Mouse (Mus musculus) neural tube, embryonic 11.5 days (tissue): ENCODE measurements around the gene Ttc23. TPM values are rescaled to one million over a fixed set of nuclear protein-coding genes. Genes with fewer than 3 reads are reported as not detected.

ENCODE experiments used
- ATAC-seq: fragments of 200-750 bp; cut with Nextera tagmentation; 2 replicates; pipeline ENCODE4 v1.8.0; 2017; ENCODE audit warnings: moderate number of reproducible peaks, mild to moderate bottlenecking, moderate TSS enrichment, moderate library complexity; ENCODE audit not compliant: insufficient read depth, low FRiP score, low TSS enrichment
- DNase-seq: peaks from one replicate; pipeline ENCODE4 v3.0.0-alpha.2; 2015; ENCODE audit warnings: low spot score
- H3K27ac ChIP-seq: fragments of 300-500 bp; sonication (generic); 2 replicates; pipeline ENCODE4 v1.5.1; 2014; ENCODE audit warnings: low read depth, mild to moderate bottlenecking, low read length
- H3K27me3 ChIP-seq: fragments of 300-500 bp; sonication (generic); 2 replicates; pipeline ENCODE4 v1.6.1; 2014; ENCODE audit warnings: mild to moderate bottlenecking, low read length, mixed read lengths; ENCODE audit not compliant: control insufficient read depth, insufficient read depth
- H3K36me3 ChIP-seq: fragments of 300-500 bp; sonication (generic); 2 replicates; pipeline ENCODE4 v1.6.1; 2014; ENCODE audit warnings: mild to moderate bottlenecking, low read length, moderate library complexity, mixed read lengths; ENCODE audit not compliant: control insufficient read depth, insufficient read depth
- H3K4me1 ChIP-seq: fragments of 300-500 bp; sonication (generic); 2 replicates; pipeline ENCODE4 v1.6.1; 2014; ENCODE audit warnings: low read length, mixed read lengths; ENCODE audit not compliant: control insufficient read depth, insufficient read depth
- H3K4me2 ChIP-seq: fragments of 300-500 bp; sonication (generic); 2 replicates; pipeline ENCODE4 v1.6.1; 2014; ENCODE audit warnings: low read depth, mild to moderate bottlenecking, moderate library complexity
- H3K4me3 ChIP-seq: fragments of 300-500 bp; sonication (generic); 2 replicates; pipeline ENCODE4 v1.5.1; 2014; ENCODE audit warnings: low read depth, low read length
- H3K9ac ChIP-seq: fragments of 300-500 bp; sonication (generic); 2 replicates; pipeline ENCODE4 v1.6.1; 2014; ENCODE audit warnings: mild to moderate bottlenecking, low read length
- H3K9me3 ChIP-seq: fragments of 300-500 bp; sonication (generic); 2 replicates; pipeline ENCODE4 v1.6.1; 2016; ENCODE audit warnings: low read length; ENCODE audit not compliant: control insufficient read depth
- WGBS: fragments of 180-500 bp; shearing (Covaris S2); extraction: QIAGEN DNeasy Blood & Tissue Kit; methylation state at CpG from one replicate; pipeline ENCODE4 v1.1.7; 2014; 5-methylcytosine and 5-hydroxymethylcytosine counted together
- polyA plus RNA-seq: library from polyadenylated mRNA; unstranded; fragments of >200 nt; fragmentation: Nextera tagmentation; extraction: Ambion mirVana; gene quantifications from 2 replicates; pipeline ENCODE4 v1.2.1, GENCODE M21; 2014

Gene Ttc23
- polyA plus RNA-seq, 1 experiment from 2014 or later: 35.4 TPM

GRCm38 (mm10) chr7:67715176-67715575 is 68.0 kb downstream of the Ttc23 start:
- Histone ChIP-seq H3K27ac (no peak overlapping the region), H3K9ac (no peak overlapping the region), H3K9me3 (no peaks in the 10 kb centered on the region), H3K4me1 (peaks cover 9% of the 10 kb centered on the region; the same call in 1 of the 2 replicates), H3K4me3 (no peak overlapping the region), H3K27me3 (no peaks in the 10 kb centered on the region), H3K36me3 (peaks cover 4% of the 10 kb centered on the region; the same call in 1 of the 2 replicates), H3K4me2 (no peak overlapping the region)
- no peak for ATAC-seq
- 74% methylated on average over 7 of the region's 7 CpGs for WGBS
- no peak for DNase-seq

GRCm38 (mm10) chr7:67716213-67716878 is 69.1 kb downstream of the Ttc23 start:
- no peak overlapping the region for H3K4me3 ChIP-seq
- H3K36me3 ChIP-seq: 0 out of 2 replicates have a peak, but pooled peaks cover under 1% of the 10 kb centered on the region
- no peak for ATAC-seq
- no peak overlapping the region for H3K27ac ChIP-seq
- no peak overlapping the region for H3K4me2 ChIP-seq
- peaks cover 9% of the 10 kb centered on the region; the same call in 1 of the 2 replicates for H3K4me1 ChIP-seq
- no peak overlapping the region for H3K9ac ChIP-seq
- H3K27me3 ChIP-seq: no peaks in the 10 kb centered on the region
- no peaks in the 10 kb centered on the region for H3K9me3 ChIP-seq
- 73% methylated on average over 11 of the region's 11 CpGs for WGBS
- no peak for DNase-seq

- H3K4me3 ChIP-seq: no peak overlapping the region
- H3K4me1 ChIP-seq: peaks cover 9% of the 10 kb centered on the region; the same call in 1 of the 2 replicates
- WGBS: 92% methylated on average over 9 of the region's 10 CpGs
- H3K36me3 ChIP-seq: no peaks in the 10 kb centered on the region
- H3K9ac ChIP-seq: no peak overlapping the region
- no peaks in the 10 kb centered on the region for H3K9me3 ChIP-seq
- ATAC-seq (no peak), DNase-seq (no peak)
- H3K27ac ChIP-seq: no peak overlapping the region
- H3K27me3 ChIP-seq: no peaks in the 10 kb centered on the region
- H3K4me2 ChIP-seq: no peak overlapping the region
Measured at GRCm38 (mm10) chr7:67716925-67717324, 69.7 kb downstream of the Ttc23 start.

GRCm38 (mm10) chr7:67717520-67717919 is 70.3 kb downstream of the Ttc23 start:
- 91% methylated on average over 3 of the region's 3 CpGs for WGBS
- Histone ChIP-seq H3K9me3 (no peaks in the 10 kb centered on the region), H3K4me2 (no peak overlapping the region), H3K4me1 (peaks cover 9% of the 10 kb centered on the region; the same call in 1 of the 2 replicates), H3K4me3 (no peak overlapping the region), H3K27ac (no peak overlapping the region), H3K36me3 (no peaks in the 10 kb centered on the region), H3K9ac (no peak overlapping the region), H3K27me3 (no peaks in the 10 kb centered on the region)
- DNase-seq (no peak), ATAC-seq (no peak)

GRCm38 (mm10) chr7:67718804-67719203 is 71.6 kb downstream of the Ttc23 start:
- Histone ChIP-seq H3K4me3 (no peak overlapping the region), H3K36me3 (no peaks in the 10 kb centered on the region), H3K4me1 (peaks cover 9% of the 10 kb centered on the region; the same call in 1 of the 2 replicates), H3K4me2 (no peak overlapping the region), H3K9ac (no peak overlapping the region), H3K27ac (no peak overlapping the region), H3K9me3 (no peaks in the 10 kb centered on the region), H3K27me3 (no peaks in the 10 kb centered on the region)
- ATAC-seq: no peak
- 82% methylated on average over 8 of the region's 8 CpGs for WGBS
- DNase-seq: no peak

GRCm38 (mm10) chr7:67722163-67722562 is 75.0 kb downstream of the Ttc23 start:
- DNase-seq: no peak
- no peaks in the 10 kb centered on the region for H3K4me1 ChIP-seq
- H3K27ac ChIP-seq: no peak overlapping the region
- H3K4me2 ChIP-seq: no peak overlapping the region
- no peaks in the 10 kb centered on the region for H3K27me3 ChIP-seq
- H3K9me3 ChIP-seq: no peaks in the 10 kb centered on the region
- H3K9ac ChIP-seq: no peak overlapping the region
- no peak overlapping the region for H3K4me3 ChIP-seq
- no peak for ATAC-seq
- WGBS: 44% methylated on average over 2 of the region's 2 CpGs
- H3K36me3 ChIP-seq: no peaks in the 10 kb centered on the region

- H3K36me3 ChIP-seq: no peaks in the 10 kb centered on the region; the same call in 1 of the 2 replicates
- H3K4me1 ChIP-seq: no peaks in the 10 kb centered on the region
- 47% methylated on average over 4 of the region's 4 CpGs for WGBS
- no peak for ATAC-seq
- no peaks in the 10 kb centered on the region for H3K9me3 ChIP-seq
- H3K9ac ChIP-seq: no peak overlapping the region
- H3K27me3 ChIP-seq: no peaks in the 10 kb centered on the region
- no peak overlapping the region for H3K4me3 ChIP-seq
- no peak for DNase-seq
- H3K4me2 ChIP-seq: no peak overlapping the region
- H3K27ac ChIP-seq: no peak overlapping the region
Measured at GRCm38 (mm10) chr7:67724536-67724935, 77.3 kb downstream of the Ttc23 start.

GRCm38 (mm10) chr7:67725016-67725415 is 77.8 kb downstream of the Ttc23 start:
- Histone ChIP-seq H3K4me3 (no peak overlapping the region), H3K9ac (no peak overlapping the region), H3K36me3 (no peaks in the 10 kb centered on the region; the same call in 1 of the 2 replicates), H3K27ac (no peak overlapping the region), H3K27me3 (no peaks in the 10 kb centered on the region), H3K4me2 (no peak overlapping the region), H3K9me3 (no peaks in the 10 kb centered on the region), H3K4me1 (no peaks in the 10 kb centered on the region)
- ATAC-seq: no peak
- WGBS: 43% methylated on average over 9 of the region's 9 CpGs
- DNase-seq: no peak

GRCm38 (mm10) chr7:67728203-67728602 is 81.0 kb downstream of the Ttc23 start:
- H3K27ac ChIP-seq: no peak overlapping the region
- no peaks in the 10 kb centered on the region for H3K4me1 ChIP-seq
- H3K4me2 ChIP-seq: no peak overlapping the region
- H3K4me3 ChIP-seq: no peak overlapping the region
- no peak overlapping the region for H3K9ac ChIP-seq
- no peaks in the 10 kb centered on the region for H3K9me3 ChIP-seq
- no peaks in the 10 kb centered on the region; the same call in 1 of the 2 replicates for H3K36me3 ChIP-seq
- no peak for DNase-seq
- H3K27me3 ChIP-seq: no peaks in the 10 kb centered on the region
- ATAC-seq: no peak
- WGBS: 97% methylated on average over 4 of the region's 4 CpGs
